Mouse (Mus musculus): ENCODE measurements around the gene Srcap.

- no peak for TF ChIP-seq CTCF (conservative IDR thresholded peaks at IDR 0.05; ENCODE audit: insufficient read depth, insufficient read length, low read depth, low read length)
- TF ChIP-seq POLR2A (IDR thresholded peaks at IDR 0.05; ENCODE audit: low read depth, low read length), result no peak
Observed at GRCm38 (mm10) chr7:127572895-127573471, 61.2 kb downstream of the Srcap start, which contains the start of gene Phkg2.
